Mouse (Mus musculus) liver, embryonic 11.5 days (tissue): ENCODE measurements around the gene Vmn1r101. TPM values are rescaled to one million over a fixed set of nuclear protein-coding genes. Genes with fewer than 3 reads are reported as not detected.
"Not testable (repeated sequence)": the region's sequence is repeated elsewhere in the genome, so short reads cannot be mapped to it uniquely, and the experiment has no call there.

Source experiments
- ATAC-seq: fragments of 200-750 bp; cut with Nextera tagmentation; replicated peaks from 2 replicates; pipeline ENCODE4 v1.8.0; 2017; ENCODE audit warnings: moderate number of reproducible peaks, mild to moderate bottlenecking, moderate TSS enrichment, moderate library complexity; ENCODE audit not compliant: low FRiP score
- DNase-seq: peaks from one replicate; pipeline ENCODE4 v3.0.0-alpha.2; 2017; ENCODE audit warnings: low spot score
- H3K27ac ChIP-seq: fragments of 300-500 bp; sonication (generic); 2 replicates; pipeline ENCODE4 v1.5.1; 2014; ENCODE audit warnings: mild to moderate bottlenecking, low read depth, low read length, control low read depth
- H3K27me3 ChIP-seq: fragments of 300-500 bp; sonication (generic); replicated peaks from 2 replicates; pipeline ENCODE4 v1.6.1; 2014; ENCODE audit warnings: low read length, mixed read lengths; ENCODE audit not compliant: control insufficient read depth, insufficient read depth
- H3K36me3 ChIP-seq: fragments of 300-500 bp; sonication (generic); 2 replicates; pipeline ENCODE4 v1.6.1; 2014; ENCODE audit warnings: mild to moderate bottlenecking, low read length, moderate library complexity, mixed read lengths; ENCODE audit not compliant: control insufficient read depth, insufficient read depth
- H3K4me1 ChIP-seq: fragments of 300-500 bp; sonication (generic); replicated peaks from 2 replicates; pipeline ENCODE4 v1.6.1; 2014; ENCODE audit warnings: low read length, mixed read lengths; ENCODE audit not compliant: control insufficient read depth, insufficient read depth
- H3K4me2 ChIP-seq: fragments of 300-500 bp; sonication (generic); 2 replicates; pipeline ENCODE4 v1.6.1; 2014; ENCODE audit warnings: mild to moderate bottlenecking, control low read depth, moderate library complexity
- H3K4me3 ChIP-seq: fragments of 300-500 bp; sonication (generic); 2 replicates; pipeline ENCODE4 v1.5.1; 2014; ENCODE audit warnings: low read depth, low read length, control low read depth
- H3K9ac ChIP-seq: fragments of 300-500 bp; sonication (generic); 2 replicates; pipeline ENCODE4 v1.6.1; 2014; ENCODE audit warnings: low read depth, low read length, control low read depth
- H3K9me3 ChIP-seq: fragments of 300-500 bp; sonication (generic); 2 replicates; pipeline ENCODE4 v1.6.1; 2016; ENCODE audit warnings: low read length, inconsistent platforms, mixed read lengths; ENCODE audit not compliant: control insufficient read depth
- WGBS: fragments of 180-500 bp; shearing (Covaris S2); extraction: QIAGEN DNeasy Blood & Tissue Kit; methylation state at CpG from one replicate; pipeline ENCODE4 v1.1.7; 2014; 5-methylcytosine and 5-hydroxymethylcytosine counted together
- polyA plus RNA-seq: library from polyadenylated mRNA; unstranded; fragments of >200 nt; fragmentation: Nextera tagmentation; extraction: Ambion mirVana; gene quantifications from 2 replicates; pipeline ENCODE4 v1.2.1, GENCODE M21; 2014

Gene Vmn1r101
- polyA plus RNA-seq = not detected in 2 replicates

GRCm38 (mm10) chr7:20442493-20442892 is at the start of gene Vmn1r101:
Vmn1r101 (minus strand) TSS chr7:20442593.
- not testable (repeated sequence) for H3K36me3 ChIP-seq, ATAC-seq, H3K27me3 ChIP-seq, H3K9ac ChIP-seq, H3K4me3 ChIP-seq, DNase-seq, H3K9me3 ChIP-seq, H3K4me2 ChIP-seq, H3K27ac ChIP-seq, H3K4me1 ChIP-seq
- no CpG with 5 or more reads among the region's 2 CpGs for WGBS

GRCm38 (mm10) chr7:20474825-20475224 is 32.4 kb upstream of the Vmn1r101 start, which contains the start of gene Gm10670:
Gm10670 (minus strand) TSS chr7:20474925.
- not testable (repeated sequence) for H3K9ac ChIP-seq, H3K4me2 ChIP-seq, H3K27ac ChIP-seq, H3K36me3 ChIP-seq, DNase-seq, H3K27me3 ChIP-seq, H3K4me1 ChIP-seq, H3K9me3 ChIP-seq, H3K4me3 ChIP-seq, ATAC-seq
- no CpG with 5 or more reads among the region's 5 CpGs for WGBS

- DNase-seq, H3K4me1 ChIP-seq, ATAC-seq, H3K27ac ChIP-seq, H3K27me3 ChIP-seq, H3K9ac ChIP-seq, H3K4me3 ChIP-seq, H3K36me3 ChIP-seq, H3K9me3 ChIP-seq, H3K4me2 ChIP-seq: not testable (repeated sequence)
- WGBS = no CpG with 5 or more reads among the region's 3 CpGs
Measured at GRCm38 (mm10) chr7:20417642-20418041, 24.8 kb downstream of the Vmn1r101 start, which contains the start of gene Vmn1r100. Vmn1r100 (plus strand) TSS chr7:20417942.

Other genes starting within 250 kb of the Vmn1r101 start
- gene Vmn1r95, start 248.9 kb downstream of the Vmn1r101 start, polyA plus RNA-seq = not detected in 2 replicates
- not detected in 2 replicates for gene Gm6164, start 237.0 kb downstream of the Vmn1r101 start, polyA plus RNA-seq
- not detected in 2 replicates for gene Gm4498, start 208.8 kb downstream of the Vmn1r101 start, polyA plus RNA-seq
- gene Gm5890, start 179.8 kb downstream of the Vmn1r101 start, polyA plus RNA-seq = not detected in 2 replicates
- not detected in 2 replicates for gene Gm4133, start 108.5 kb downstream of the Vmn1r101 start, polyA plus RNA-seq
- gene Gm5728, start 67.2 kb downstream of the Vmn1r101 start, polyA plus RNA-seq = not detected in 2 replicates
- gene Vmn1r100, start 24.7 kb downstream of the Vmn1r101 start, polyA plus RNA-seq = not detected in 2 replicates
- not detected in 2 replicates for gene Gm10670, start 32.3 kb upstream of the Vmn1r101 start, polyA plus RNA-seq
- gene Vmn1r103, start 67.9 kb upstream of the Vmn1r101 start, polyA plus RNA-seq = not detected in 2 replicates
- gene Vmn1r104, start 91.2 kb upstream of the Vmn1r101 start, polyA plus RNA-seq = not detected in 2 replicates
- gene Gm5726, start 103.2 kb upstream of the Vmn1r101 start, polyA plus RNA-seq = not detected in 2 replicates
- gene Gm4141, start 133.6 kb upstream of the Vmn1r101 start, polyA plus RNA-seq = not detected in 2 replicates
- gene Gm4513, start 156.4 kb upstream of the Vmn1r101 start, polyA plus RNA-seq = not detected in 2 replicates
- gene Vmn1r107, start 226.3 kb upstream of the Vmn1r101 start, polyA plus RNA-seq = not detected in 2 replicates